Mouse (Mus musculus) heart, adult 2 months (tissue): ENCODE measurements around the gene Mocs2.

Experiments
- CTCF ChIP-seq: fragments of 200-600 bp; IDR thresholded peaks from 2 replicates; pipeline ENCODE4 v1.8.1; 2022; ENCODE audit warnings: antibody characterized with exemption, mild to moderate bottlenecking, moderate library complexity
- EP300 ChIP-seq: fragments of 200-500 bp; IDR thresholded peaks from 2 replicates; pipeline ENCODE4 v1.6.1; 2011; ENCODE audit warnings: low read depth, low read length, control low read depth; ENCODE audit not compliant: insufficient read depth
- POLR2A ChIP-seq: fragments of 200-500 bp; IDR thresholded peaks from 2 replicates; pipeline ENCODE4 v1.6.1; 2011; ENCODE audit warnings: mild to moderate bottlenecking, low read depth, low read length, control low read depth; ENCODE audit not compliant: insufficient read depth

DNA sequence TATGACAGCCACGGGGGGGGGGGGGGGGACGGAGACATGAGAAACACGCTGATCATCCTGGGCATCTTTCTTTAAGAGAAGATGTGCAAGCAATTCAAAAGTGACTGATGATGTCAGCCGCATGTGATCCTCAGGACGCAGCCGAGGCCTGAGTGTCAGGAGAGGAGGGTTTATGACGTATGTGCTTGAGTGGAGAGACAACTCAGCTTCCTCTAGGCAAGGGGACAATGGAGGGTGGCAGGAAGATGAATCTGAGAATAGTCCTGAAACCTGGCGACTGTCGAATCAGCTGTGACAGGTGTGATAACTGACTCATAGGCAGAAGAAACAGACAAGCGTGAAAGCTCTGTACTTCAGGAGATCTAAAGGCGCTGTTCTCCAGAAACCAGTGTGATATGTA is 60.6 kb downstream of the Mocs2 start:
- TF ChIP-seq POLR2A (no peak), CTCF (no peak), EP300 (no peak)
